Mouse (Mus musculus) left cerebral cortex, adult 9 months (tissue): ENCODE measurements around the gene Kcnk13.

Source experiments
- DNase-seq, 2 experiments: peaks; one replicate each; pipeline ENCODE4 v3.0.0; 2022; ENCODE audit warnings: low spot score in 2 of 2

Kcnk13 gene

GRCm38 (mm10) chr12:100089265-100089664, 125.0 kb downstream of the Kcnk13 start:
- no peak for DNase-seq

GRCm38 (mm10) chr12:100090750-100091149, 126.5 kb downstream of the Kcnk13 start:
- DNase-seq: no peak

- DNase-seq: no peak
Measured at GRCm38 (mm10) chr12:100093046-100093445, 128.7 kb downstream of the Kcnk13 start.

- no peak for DNase-seq
Measured at GRCm38 (mm10) chr12:100099971-100100706, 135.8 kb downstream of the Kcnk13 start.

GRCm38 (mm10) chr12:100100707-100101030, 136.4 kb downstream of the Kcnk13 start:
- no peak for DNase-seq

- no peak for DNase-seq
Measured at GRCm38 (mm10) chr12:100101651-100102050, 137.4 kb downstream of the Kcnk13 start.

GRCm38 (mm10) chr12:100104530-100104929, 140.2 kb downstream of the Kcnk13 start:
- no peak for DNase-seq

GRCm38 (mm10) chr12:100106275-100106895, 142.1 kb downstream of the Kcnk13 start:
- peak in 1 of 2 experiments; percentile 83 for DNase-seq

- DNase-seq: no peak
Measured at GRCm38 (mm10) chr12:100107436-100107835, 143.1 kb downstream of the Kcnk13 start.

- DNase-seq: peak in 1 of 2 experiments; percentile 84
Measured at GRCm38 (mm10) chr12:100109986-100110696, 145.8 kb downstream of the Kcnk13 start, which contains the start of gene Psmc1. Psmc1 (plus strand) TSS chr12:100110154.
